ENCODE assay signal across 21 mouse cellular contexts in the genomic region with DNA sequence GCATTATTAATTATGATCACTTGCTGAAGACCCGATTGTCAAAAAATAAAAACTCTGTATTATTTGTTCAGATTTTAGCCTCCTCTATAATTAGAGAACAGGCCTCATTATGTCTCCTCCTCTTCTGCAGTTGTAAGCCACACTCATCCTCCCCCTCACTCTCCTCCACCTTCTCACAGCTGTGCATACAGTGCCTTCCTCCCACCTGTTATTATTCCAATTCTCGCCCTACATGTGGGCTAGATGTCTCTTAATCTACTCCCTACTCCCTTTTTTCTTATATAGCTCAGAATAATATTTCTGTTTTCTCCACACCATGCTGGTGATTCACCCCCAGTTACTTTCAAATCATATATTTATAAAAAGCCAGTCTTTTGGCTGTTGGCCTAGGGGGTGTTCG.
DNase-seq lines count a peak whose midpoint lies in the region; ATAC-seq and TF ChIP-seq lines count a peak whose summit lies in the region.
"Had no signal": no experiment of that assay in that cellular context is flagged by ENCODE, and none has a peak within 500 bp of the region (broad histone marks: within the 10 kb centered on the region; RNA-seq: fewer than 3 reads in every experiment).

No protein-coding gene starts in this region.

- H3ac ChIP-seq in myocyte (ENCODE audit: control insufficient read depth, insufficient read length): no peak overlapping the region

- no peak overlapping the region for H3K27ac ChIP-seq in kidney, postnatal 0 days
- H3K27ac ChIP-seq: embryonic facial prominence, embryonic 13.5 days; forebrain, embryonic 12.5 days; hindbrain, embryonic 10.5 days; hindbrain, embryonic 14.5 days had no signal

- TF ChIP-seq CTCF in kidney, postnatal 0 days (IDR thresholded peaks at IDR 0.05; ENCODE audit: low read depth): no peak

- WGBS in kidney, postnatal 0 days: 61% methylated on average over 3 of the region's 3 CpGs

- no peaks in the 10 kb centered on the region for H3K9me3 ChIP-seq in kidney, postnatal 0 days (replicated peaks; ENCODE audit: low read length)
- H3K9me3 ChIP-seq: embryonic facial prominence, embryonic 13.5 days; forebrain, embryonic 12.5 days; G1E; heart, embryonic 12.5 days; hindbrain, embryonic 10.5 days had no signal

- 0 out of 2 replicates have a peak, but pooled peaks cover 10% of the 10 kb centered on the region for H3K36me3 ChIP-seq in kidney, postnatal 0 days (ENCODE audit: insufficient read depth, low read length)
- H3K36me3 ChIP-seq in myocyte (ENCODE audit: control insufficient read depth, insufficient read depth): peaks cover 22% of the 10 kb centered on the region
- H3K36me3 ChIP-seq: forebrain, embryonic 12.5 days had no signal

- no peak for TF ChIP-seq POLR2A in myocyte (IDR thresholded peaks at IDR 0.05; ENCODE audit: insufficient read length, low read depth)

- no peaks in the 10 kb centered on the region for H3K4me1 ChIP-seq in kidney, postnatal 0 days (replicated peaks; ENCODE audit: insufficient read depth, low read length)
- H3K4me1 ChIP-seq: embryonic facial prominence, embryonic 13.5 days; forebrain, embryonic 12.5 days had no signal

- ATAC-seq in kidney, postnatal 0 days (replicated peaks; ENCODE audit: low FRiP score, low read depth): no peak
- ATAC-seq: CD4-positive, CD25-positive, alpha-beta regulatory T cell, adult 4 months; forebrain, embryonic 16.5 days had no signal

- H3K27me3 ChIP-seq in kidney, postnatal 0 days (ENCODE audit: insufficient read depth, low read length): no peaks in the 10 kb centered on the region
- H3K27me3 ChIP-seq in myocyte (ENCODE audit: control insufficient read depth, insufficient read depth, insufficient read length): no peaks in the 10 kb centered on the region
- H3K27me3 ChIP-seq: embryonic facial prominence, embryonic 13.5 days; forebrain, embryonic 12.5 days; heart, embryonic 12.5 days had no signal

- no peak overlapping the region for H3K4me3 ChIP-seq in kidney, postnatal 0 days (replicated peaks; ENCODE audit: low read depth, low read length)
- H3K4me3 ChIP-seq in myocyte: no peak overlapping the region
- H3K4me3 ChIP-seq: embryonic facial prominence, embryonic 13.5 days; forebrain, embryonic 12.5 days; heart, embryonic 12.5 days; hindbrain, embryonic 10.5 days had no signal

- H3K4me2 ChIP-seq in kidney, postnatal 0 days (ENCODE audit: low read length): no peak overlapping the region
- H3K4me2 ChIP-seq in myocyte (ENCODE audit: low read depth): no peak overlapping the region
- H3K4me2 ChIP-seq: embryonic facial prominence, embryonic 13.5 days; forebrain, embryonic 12.5 days; heart, embryonic 12.5 days; hindbrain, embryonic 14.5 days had no signal

- no peak overlapping the region for H3K9ac ChIP-seq in kidney, postnatal 0 days (ENCODE audit: low read depth, low read length)
- H3K9ac ChIP-seq: embryonic facial prominence, embryonic 13.5 days; forebrain, embryonic 12.5 days; heart, embryonic 12.5 days; hindbrain, embryonic 14.5 days had no signal

- peak; percentile 38 for DNase-seq in kidney, postnatal 0 days (ENCODE audit: low spot score)
- DNase-seq in kidney, postnatal 10 days: no peak
- DNase-seq in right cerebral cortex, adult 18-20 months: peak; percentile 58
- DNase-seq in right cerebral cortex, postnatal 10 days (ENCODE audit: low spot score in 2 of 2): no peak
- DNase-seq in cerebellum, adult 8-10 months: no peak
- DNase-seq: adrenal gland, adult 8-10 months; adrenal gland, postnatal 36 days; cerebellum, adult 11 months; cerebellum, adult 9-10 months; cerebellum, postnatal 36 days; gastrocnemius, postnatal 10 days; heart, adult 18-20 months had no signal

- H3K79me2 ChIP-seq in myocyte (ENCODE audit: control insufficient read depth, insufficient read depth): no peaks in the 10 kb centered on the region

TF ChIP-seq in myocyte, 11 proteins besides CTCF, POLR2A, EP300 and RAD21:
- TF ChIP-seq E2F4 (IDR thresholded peaks at IDR 0.05; ENCODE audit: insufficient read depth) (no peak), MYOD1 (IDR thresholded peaks at IDR 0.05; ENCODE audit: control insufficient read depth in 1 of 3, insufficient read length in 2 of 3, low read depth in 2 of 3) (peak in 2 of 3 experiments; percentile 50 to 78)

Comparison
In these comparisons a context has a peak if more than half of its experiments do, and no peak if none do; other contexts are left out.
1. DNase-seq: peak in kidney, postnatal 0 days (single experiment) and right cerebral cortex, adult 18-20 months (single experiment); none in kidney, postnatal 10 days (single experiment), right cerebral cortex, postnatal 10 days (0 of 2) and cerebellum, adult 8-10 months (single experiment).